Mouse (Mus musculus) adrenal gland, postnatal 14 days (tissue): ENCODE data around the gene Dus2. TPM values are rescaled to one million over a fixed set of nuclear protein-coding genes. Genes with fewer than 3 reads are reported as not detected.
"Not testable (repeated sequence)": the region's sequence is repeated elsewhere in the genome, so short reads cannot be mapped to it uniquely, and the experiment has no call there.

Source experiments
- DNase-seq: peaks from one replicate; pipeline ENCODE4 v3.0.0; 2021; ENCODE audit warnings: mixed read lengths
- long read RNA-seq, 2 experiments: library from polyadenylated mRNA; stranded (forward); transcript quantifications; one replicate each; pipeline ENCODE4 v2.0.0; 2021
- total RNA-seq: library from RNA; stranded (reverse); gene quantifications from 2 replicates; pipeline ENCODE4 v1.2.3, GENCODE M21; 2021

Gene Dus2
- 14.9 and 15.5 TPM in 2 replicates for total RNA-seq
- long read RNA-seq, experiment 1, transcript Dus2-201 (16 exons, 1,860 nt): major isoform, 19 of 26 reads
- long read RNA-seq, experiment 1, partial matches to known transcripts: 2 of 26 reads
- long read RNA-seq, experiment 1, other reads (novel, unspliced or antisense): 5 of 26 reads
- long read RNA-seq, experiment 2, transcript Dus2-201 (16 exons, 1,860 nt): major isoform, 19 of 24 reads
- long read RNA-seq, experiment 2, partial matches to known transcripts: 2 of 24 reads
- long read RNA-seq, experiment 2, other reads (novel, unspliced or antisense): 2 of 24 reads

- DNase-seq: peak; percentile 93
These were observed at the start of gene Dus2 for GRCm38 (mm10) chr8:105990856-105991387. TSS of gene Dus2 (plus strand) at chr8:105991337.

GRCm38 (mm10) chr8:105942026-105942425 is 49.1 kb upstream of the Dus2 start:
- DNase-seq: no peak

- DNase-seq: no peak
These were observed 48.6 kb upstream of the Dus2 start for GRCm38 (mm10) chr8:105942542-105942941.

GRCm38 (mm10) chr8:105943321-105943739 is 47.8 kb upstream of the Dus2 start, which contains the start of gene Lcat:
TSS of gene Lcat (minus strand) at chr8:105943382.
- DNase-seq: no peak

- peak; percentile 76 for DNase-seq
These were observed 41.8 kb upstream of the Dus2 start for GRCm38 (mm10) chr8:105949350-105949749.

- peak; percentile 31 for DNase-seq
These were observed 40.0 kb upstream of the Dus2 start for GRCm38 (mm10) chr8:105951057-105951659.

- DNase-seq: no peak
These were observed 34.6 kb upstream of the Dus2 start for GRCm38 (mm10) chr8:105956556-105956955.

- peak; percentile 78 for DNase-seq
These were observed 33.3 kb upstream of the Dus2 start for GRCm38 (mm10) chr8:105957813-105958212.

- peak; percentile 41 for DNase-seq
These were observed 31.8 kb upstream of the Dus2 start for GRCm38 (mm10) chr8:105959350-105959749.

- DNase-seq: no peak
These were observed 30.0 kb upstream of the Dus2 start for GRCm38 (mm10) chr8:105961101-105961500.

GRCm38 (mm10) chr8:105961536-105961935 is 29.6 kb upstream of the Dus2 start:
- no peak for DNase-seq

- DNase-seq: no peak
These were observed 26.5 kb upstream of the Dus2 start for GRCm38 (mm10) chr8:105964506-105965265.

GRCm38 (mm10) chr8:105965266-105965904 is 25.8 kb upstream of the Dus2 start:
- peak; percentile 78 for DNase-seq

GRCm38 (mm10) chr8:105965905-105966341 is 25.2 kb upstream of the Dus2 start, which contains the start of gene Slc12a4:
TSS of gene Slc12a4 (minus strand) at chr8:105966097.
- DNase-seq: peak; percentile 92

GRCm38 (mm10) chr8:105966692-105967311 is 24.3 kb upstream of the Dus2 start:
- peak; percentile 40 for DNase-seq

GRCm38 (mm10) chr8:105969367-105969766 is 21.8 kb upstream of the Dus2 start:
- DNase-seq: no peak

GRCm38 (mm10) chr8:105971019-105971720 is 20.0 kb upstream of the Dus2 start:
- no peak for DNase-seq

- no peak for DNase-seq
These were observed 15.8 kb upstream of the Dus2 start for GRCm38 (mm10) chr8:105975363-105975762.

- no peak for DNase-seq
These were observed 11.8 kb upstream of the Dus2 start, which contains the start of gene Dpep3 for GRCm38 (mm10) chr8:105979325-105979724. TSS of gene Dpep3 (minus strand) at chr8:105979429.

- DNase-seq: no peak
These were observed 10.0 kb upstream of the Dus2 start for GRCm38 (mm10) chr8:105981146-105981545.

GRCm38 (mm10) chr8:105983406-105983805 is 7.7 kb upstream of the Dus2 start:
- DNase-seq: not testable (repeated sequence)
